Mouse (Mus musculus): ENCODE results near the gene Ifit3. TPM values are rescaled to one million over a fixed set of nuclear protein-coding genes. Genes with fewer than 3 reads are reported as not detected.
"Not testable (repeated sequence)": the region's sequence is repeated elsewhere in the genome, so short reads cannot be mapped to it uniquely, and the experiment has no call there.

Ifit3 gene
- polyA plus RNA-seq, 1 experiment, result 14.0 TPM

DNA sequence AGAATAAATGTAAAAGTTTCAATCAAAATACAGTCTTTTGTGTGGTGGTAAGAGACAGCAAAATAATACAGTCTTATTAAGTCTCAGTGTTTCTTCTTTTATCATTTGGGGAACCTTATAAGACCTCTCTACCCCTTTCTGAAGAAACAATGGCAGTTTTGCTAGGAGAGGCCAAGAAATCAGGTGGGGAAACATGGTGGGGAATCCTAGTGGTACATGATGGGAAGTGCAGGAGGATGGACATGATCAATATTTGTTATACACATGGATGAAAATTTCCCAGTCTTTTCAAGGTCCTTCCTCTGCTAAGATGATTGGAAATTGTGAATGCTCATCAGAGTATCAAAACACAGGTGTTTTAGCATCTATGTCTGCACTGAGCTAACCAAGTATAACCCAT lies 5.6 kb downstream of the Ifit3 start:
- H3K4me3 ChIP-seq (replicated peaks; ENCODE audit: extremely low read depth, low read depth, low read length), result no peak overlapping the region
- peaks cover 9% of the 10 kb centered on the region for H3K4me1 ChIP-seq (ENCODE audit: control insufficient read depth, insufficient read depth, low read length)
- TF ChIP-seq CTCF (IDR thresholded peaks at IDR 0.05; ENCODE audit: insufficient read depth, low read length), result no peak
- DNase-seq, result no peak

DNA sequence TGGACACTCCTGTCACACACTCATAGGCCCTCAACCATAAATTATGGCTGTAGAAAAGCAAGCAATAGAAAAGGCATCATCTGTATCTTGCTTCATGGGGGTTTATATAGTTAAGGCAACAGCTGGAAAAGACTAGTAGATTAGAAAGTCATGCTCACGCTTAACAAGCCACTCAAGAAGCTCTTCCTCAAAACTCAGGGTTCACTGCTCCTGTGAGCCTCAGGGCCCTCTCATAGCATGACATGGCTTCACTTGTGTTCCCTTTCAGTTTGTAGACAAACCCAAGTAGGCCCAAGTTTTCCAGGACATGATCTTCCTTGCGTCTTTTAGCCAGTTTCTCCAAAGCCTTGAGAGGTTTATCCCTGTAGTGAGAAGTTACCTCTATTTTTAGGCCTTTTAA lies 10.1 kb downstream of the Ifit3 start:
- H3K4me1 ChIP-seq (ENCODE audit: control insufficient read depth, insufficient read depth, low read length), result peaks cover 4% of the 10 kb centered on the region
- DNase-seq, result no peak
- 89% methylated on average over 2 of the region's 2 CpGs for WGBS
- H3K4me3 ChIP-seq (replicated peaks; ENCODE audit: extremely low read depth, low read depth, low read length), result no peak overlapping the region
- TF ChIP-seq CTCF (IDR thresholded peaks at IDR 0.05; ENCODE audit: insufficient read depth, low read length), result no peak
- no peak for TF ChIP-seq POLR2A (IDR thresholded peaks at IDR 0.05; ENCODE audit: borderline replicate concordance, extremely low read depth, low read depth, low read length)

DNA sequence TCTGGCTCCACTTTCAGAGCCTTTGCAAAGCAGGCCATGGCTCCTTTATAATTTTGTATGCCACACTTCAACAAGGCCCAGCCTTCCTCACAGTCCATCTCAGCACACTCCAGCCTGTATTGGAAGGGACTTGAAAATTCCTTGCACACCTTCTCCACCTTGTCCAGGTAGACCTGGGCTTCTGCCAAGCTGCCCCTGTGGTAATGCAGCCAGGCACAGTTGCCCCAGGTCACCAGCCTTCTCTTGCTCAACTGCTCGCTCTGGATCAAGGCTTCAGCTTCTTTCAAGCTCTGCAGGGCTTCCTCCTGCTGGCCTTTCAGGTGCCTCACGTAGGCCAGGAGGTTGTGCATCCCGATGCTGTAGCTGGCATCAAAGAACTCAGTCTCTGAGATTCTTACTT lies 11.2 kb downstream of the Ifit3 start:
- DNase-seq; H3K4me1 ChIP-seq (ENCODE audit: control insufficient read depth, insufficient read depth, low read length); H3K4me3 ChIP-seq (replicated peaks; ENCODE audit: extremely low read depth, low read depth, low read length): not testable (repeated sequence)
- WGBS, result 67% methylated on average over 3 of the region's 3 CpGs

DNA sequence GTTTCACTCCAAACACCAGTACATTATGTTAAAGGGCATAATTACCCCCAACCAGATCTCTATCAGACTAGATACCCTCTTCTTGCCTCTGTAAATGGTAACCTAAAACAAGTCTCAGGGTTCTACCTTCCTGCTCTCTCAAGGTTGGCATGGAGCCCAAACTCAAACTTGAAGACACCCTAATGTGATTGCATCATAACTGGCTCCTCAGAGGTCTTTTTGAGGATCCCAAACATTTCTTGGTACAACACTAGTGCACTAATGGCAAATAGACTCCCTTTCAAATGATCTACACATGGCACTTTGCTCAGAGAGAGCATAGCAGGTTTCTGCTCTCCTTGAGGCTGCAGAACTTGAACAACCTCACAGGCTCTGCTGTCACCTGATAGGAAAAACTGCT lies 13.5 kb downstream of the Ifit3 start:
- no peak for DNase-seq
- Histone ChIP-seq H3K4me3 (replicated peaks; ENCODE audit: extremely low read depth, low read depth, low read length) (no peak overlapping the region), H3K4me1 (ENCODE audit: control insufficient read depth, insufficient read depth, low read length) (peaks cover 5% of the 10 kb centered on the region)
- TF ChIP-seq CTCF (IDR thresholded peaks at IDR 0.05; ENCODE audit: insufficient read depth, low read length) (no peak), POLR2A (IDR thresholded peaks at IDR 0.05; ENCODE audit: borderline replicate concordance, extremely low read depth, low read depth, low read length) (no peak)

DNA sequence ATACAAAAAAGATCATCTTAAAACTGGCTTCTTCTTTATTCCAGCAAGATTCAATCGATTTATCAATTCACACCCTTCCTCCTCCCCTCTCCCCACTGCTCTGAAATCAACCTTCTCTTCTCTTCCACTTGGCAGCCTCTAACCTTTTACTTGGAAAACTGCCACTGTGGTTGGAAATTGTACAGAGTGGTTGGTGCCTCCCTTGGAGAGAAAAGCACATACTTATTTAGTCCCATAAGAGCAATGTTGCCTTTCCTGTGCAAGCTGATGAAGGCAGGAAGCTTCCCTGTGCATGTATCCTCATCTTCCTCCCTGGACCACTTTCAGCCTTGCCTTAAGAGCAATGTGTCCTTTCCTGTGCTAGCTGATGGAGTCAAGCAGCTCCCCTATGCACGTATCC lies 15.0 kb downstream of the Ifit3 start:
- no peak overlapping the region for H3K4me3 ChIP-seq (replicated peaks; ENCODE audit: extremely low read depth, low read depth, low read length)
- 51% methylated on average over 2 of the region's 2 CpGs for WGBS
- DNase-seq, result no peak
- H3K4me1 ChIP-seq (ENCODE audit: control insufficient read depth, insufficient read depth, low read length), result peaks cover 9% of the 10 kb centered on the region
- no peak for TF ChIP-seq CTCF (IDR thresholded peaks at IDR 0.05; ENCODE audit: insufficient read depth, low read length)
- TF ChIP-seq POLR2A (IDR thresholded peaks at IDR 0.05; ENCODE audit: borderline replicate concordance, extremely low read depth, low read depth, low read length), result no peak

DNA sequence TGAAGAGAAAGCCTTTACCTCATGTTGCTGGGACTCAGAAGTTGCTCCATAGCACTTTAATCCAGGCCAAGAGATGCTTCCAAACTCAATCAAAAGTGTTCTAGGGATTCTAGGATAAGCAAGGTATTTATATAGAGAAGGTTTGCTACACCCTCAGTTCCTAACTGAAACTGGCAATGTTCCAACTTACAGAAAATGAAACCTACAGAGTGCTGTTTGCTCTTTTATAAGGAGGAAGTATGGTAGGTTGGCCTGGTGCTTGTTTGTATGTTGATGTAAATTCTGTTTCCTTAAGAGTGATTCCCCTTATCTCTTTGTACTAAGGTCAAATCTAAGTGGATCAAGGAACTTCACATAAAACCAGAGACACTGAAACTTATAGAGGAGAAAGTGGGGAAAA lies 15.9 kb downstream of the Ifit3 start:
- not testable (repeated sequence) for H3K4me1 ChIP-seq (ENCODE audit: control insufficient read depth, insufficient read depth, low read length); DNase-seq; H3K4me3 ChIP-seq (replicated peaks; ENCODE audit: extremely low read depth, low read depth, low read length)

DNA sequence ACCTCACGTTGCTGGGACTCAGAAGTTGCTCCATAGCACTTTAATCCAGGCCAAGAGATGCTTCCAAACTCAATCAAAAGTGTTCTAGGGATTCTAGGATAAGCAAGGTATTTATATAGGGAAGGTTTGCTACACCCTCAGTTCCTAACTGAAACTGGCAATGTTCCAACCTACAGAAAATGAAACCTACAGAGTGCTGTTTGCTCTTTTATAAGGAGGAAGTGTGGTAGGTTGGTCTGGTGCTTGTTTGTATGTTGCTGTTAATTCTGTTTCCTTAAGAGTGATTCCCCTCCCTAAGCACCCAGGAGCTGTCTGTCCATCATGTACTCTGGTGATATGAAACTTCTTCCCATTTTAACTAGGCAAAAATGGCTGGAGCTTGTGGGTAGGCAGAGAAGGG lies 18.6 kb downstream of the Ifit3 start, which contains the start of gene Ifit1bl1:
Gene Ifit1bl1, minus strand, starts transcription at position 69 of the 400 bp plus-strand sequence.
- peaks cover 11% of the 10 kb centered on the region for H3K4me1 ChIP-seq (ENCODE audit: control insufficient read depth, insufficient read depth, low read length)
- H3K4me3 ChIP-seq (replicated peaks; ENCODE audit: extremely low read depth, low read depth, low read length); DNase-seq: not testable (repeated sequence)
- WGBS, result 53% methylated on average over 1 of the region's 1 CpGs

DNA sequence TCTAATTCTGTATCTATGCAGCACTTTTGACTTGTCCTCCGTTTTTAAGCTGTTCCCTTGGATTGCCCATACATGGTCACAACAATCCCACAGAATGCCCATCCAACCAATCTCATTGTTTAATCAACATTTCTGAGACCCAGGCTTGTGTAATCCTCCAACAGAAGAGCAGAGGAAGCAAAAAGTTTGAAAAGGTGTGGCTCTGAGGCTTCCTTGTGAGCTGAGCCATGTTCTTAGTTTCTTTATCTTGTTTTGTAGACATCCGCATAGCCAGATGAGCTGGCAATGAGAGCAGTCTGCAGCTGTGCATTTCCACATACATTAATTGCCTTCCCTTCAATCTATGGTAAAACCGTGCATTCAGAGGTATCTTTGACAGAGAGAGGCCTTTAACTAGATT lies 22.1 kb downstream of the Ifit3 start:
- 93% methylated on average over 3 of the region's 3 CpGs for WGBS
- H3K4me1 ChIP-seq (ENCODE audit: control insufficient read depth, insufficient read depth, low read length), result peaks cover 9% of the 10 kb centered on the region
- no peak for TF ChIP-seq CTCF (IDR thresholded peaks at IDR 0.05; ENCODE audit: insufficient read depth, low read length)
- no peak for TF ChIP-seq POLR2A (IDR thresholded peaks at IDR 0.05; ENCODE audit: borderline replicate concordance, extremely low read depth, low read depth, low read length)
- H3K4me3 ChIP-seq (replicated peaks; ENCODE audit: extremely low read depth, low read depth, low read length), result no peak overlapping the region
- no peak for DNase-seq

DNA sequence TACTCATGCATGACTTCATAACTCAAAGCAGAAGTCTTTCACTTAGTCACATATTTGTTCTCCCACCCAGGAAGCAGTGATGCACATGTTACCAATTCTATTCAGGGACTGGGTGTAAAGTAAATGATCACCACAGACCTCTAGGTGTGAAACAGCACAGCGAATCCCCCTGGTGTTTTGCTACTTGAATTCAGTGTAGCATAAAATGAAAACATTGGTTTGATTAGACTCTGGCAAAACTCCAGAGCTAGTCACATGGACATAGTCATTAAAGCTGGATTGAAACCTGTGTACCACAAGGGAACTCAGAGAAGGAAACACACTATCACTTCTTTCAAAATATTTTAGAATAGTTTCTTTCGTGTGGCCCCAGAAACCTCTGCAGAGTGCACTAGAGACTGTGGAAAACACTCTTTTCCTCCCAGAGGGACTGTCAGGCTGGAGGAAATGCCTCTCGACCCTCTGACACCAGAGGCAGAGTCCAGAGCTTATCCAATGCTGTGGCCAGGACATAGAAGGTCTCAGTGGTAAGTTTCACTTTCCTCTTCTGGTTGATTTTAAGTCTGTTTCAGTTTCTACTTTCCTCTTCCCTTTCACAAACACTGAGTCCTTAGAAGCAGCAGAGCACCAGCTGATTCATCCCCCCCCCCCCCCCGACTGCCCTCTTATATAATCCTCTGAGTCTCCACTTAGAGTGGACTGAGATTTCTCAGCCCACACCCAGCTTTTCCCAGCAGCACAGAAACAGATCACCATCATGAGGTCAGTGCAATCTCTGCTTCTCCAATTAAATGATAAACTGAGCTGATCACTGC lies 24.1 kb downstream of the Ifit3 start, which contains the start of gene Ifit3b:
Gene Ifit3b, plus strand, starts transcription at position 734 of the 815 bp plus-strand sequence.
- peak within 1 kb of the TSS; percentile 36 for H3K4me3 ChIP-seq (replicated peaks; ENCODE audit: extremely low read depth, low read depth, low read length)
- WGBS, result 8% methylated on average over 4 of the region's 4 CpGs
- H3K4me1 ChIP-seq (ENCODE audit: control insufficient read depth, insufficient read depth, low read length), result not testable (repeated sequence)
- DNase-seq, result peak; percentile 53

DNA sequence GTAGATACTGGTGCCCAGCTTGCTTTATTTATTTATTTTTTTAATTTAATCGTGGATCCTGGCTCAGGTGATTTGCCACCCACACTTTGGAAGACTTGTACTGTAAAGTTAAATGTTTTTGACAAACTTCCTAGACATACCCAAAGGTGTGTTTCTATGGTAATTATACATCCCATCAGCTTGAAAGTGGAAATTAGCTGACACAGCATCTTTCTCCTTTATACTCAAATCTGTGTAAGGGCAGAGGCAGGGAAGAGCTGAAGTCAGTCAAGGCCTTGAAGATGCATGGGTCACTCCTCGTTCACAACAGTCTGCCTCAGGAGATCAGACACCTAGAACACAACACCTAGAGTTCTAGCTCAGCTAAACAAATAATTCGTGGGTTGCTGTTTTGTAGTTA lies 26.8 kb downstream of the Ifit3 start:
- WGBS, result 69% methylated on average over 3 of the region's 3 CpGs
- H3K4me1 ChIP-seq (ENCODE audit: control insufficient read depth, insufficient read depth, low read length); DNase-seq; H3K4me3 ChIP-seq (replicated peaks; ENCODE audit: extremely low read depth, low read depth, low read length): not testable (repeated sequence)

DNA sequence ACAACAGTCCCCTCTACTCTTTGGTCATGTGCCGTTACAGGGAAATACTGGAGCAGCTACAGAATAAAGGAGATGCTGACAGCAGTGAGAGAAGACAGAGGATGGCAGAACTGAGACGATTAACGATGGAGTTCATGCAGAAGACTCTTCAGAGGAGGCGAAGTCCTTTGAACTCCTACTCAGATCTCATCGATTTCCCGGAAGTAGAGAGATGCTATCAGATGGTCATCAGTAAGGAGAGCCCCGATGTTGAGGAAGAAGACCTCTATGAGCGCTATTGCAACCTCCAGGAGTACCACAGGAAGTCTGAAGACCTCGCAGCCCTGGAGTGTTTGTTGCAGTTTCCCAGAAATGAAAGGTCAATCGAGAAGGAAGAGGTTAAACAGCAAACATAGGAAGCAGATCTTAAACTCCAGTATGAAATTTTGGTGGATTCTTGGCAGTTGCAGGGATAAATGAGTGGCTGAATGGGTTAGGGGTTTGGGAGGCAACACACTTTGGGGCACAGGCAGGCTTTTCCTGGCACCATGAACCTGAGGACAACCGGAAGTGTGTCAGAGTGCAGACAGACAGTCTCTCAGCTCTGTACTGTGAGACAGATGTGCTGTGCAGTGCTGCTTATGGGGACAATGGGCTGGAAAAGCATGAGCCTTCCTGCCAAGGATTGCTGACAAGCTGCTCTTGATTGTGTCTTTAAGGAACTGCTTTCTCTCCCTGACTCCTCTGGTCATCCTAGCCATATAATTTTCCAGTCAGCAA lies 29.1 kb downstream of the Ifit3 start:
- DNase-seq; H3K4me3 ChIP-seq (replicated peaks; ENCODE audit: extremely low read depth, low read depth, low read length); H3K4me1 ChIP-seq (ENCODE audit: control insufficient read depth, insufficient read depth, low read length): not testable (repeated sequence)
- WGBS, result 60% methylated on average over 6 of the region's 11 CpGs
